Mouse (Mus musculus): ENCODE results near the gene Ufsp1.
A peak's percentile ranks its signal among the peaks of the same experiment; 100 is the strongest.
"Not testable (repeated sequence)": the region's sequence is repeated elsewhere in the genome, so short reads cannot be mapped to it uniquely, and the experiment has no call there.

Gene Ufsp1

DNA sequence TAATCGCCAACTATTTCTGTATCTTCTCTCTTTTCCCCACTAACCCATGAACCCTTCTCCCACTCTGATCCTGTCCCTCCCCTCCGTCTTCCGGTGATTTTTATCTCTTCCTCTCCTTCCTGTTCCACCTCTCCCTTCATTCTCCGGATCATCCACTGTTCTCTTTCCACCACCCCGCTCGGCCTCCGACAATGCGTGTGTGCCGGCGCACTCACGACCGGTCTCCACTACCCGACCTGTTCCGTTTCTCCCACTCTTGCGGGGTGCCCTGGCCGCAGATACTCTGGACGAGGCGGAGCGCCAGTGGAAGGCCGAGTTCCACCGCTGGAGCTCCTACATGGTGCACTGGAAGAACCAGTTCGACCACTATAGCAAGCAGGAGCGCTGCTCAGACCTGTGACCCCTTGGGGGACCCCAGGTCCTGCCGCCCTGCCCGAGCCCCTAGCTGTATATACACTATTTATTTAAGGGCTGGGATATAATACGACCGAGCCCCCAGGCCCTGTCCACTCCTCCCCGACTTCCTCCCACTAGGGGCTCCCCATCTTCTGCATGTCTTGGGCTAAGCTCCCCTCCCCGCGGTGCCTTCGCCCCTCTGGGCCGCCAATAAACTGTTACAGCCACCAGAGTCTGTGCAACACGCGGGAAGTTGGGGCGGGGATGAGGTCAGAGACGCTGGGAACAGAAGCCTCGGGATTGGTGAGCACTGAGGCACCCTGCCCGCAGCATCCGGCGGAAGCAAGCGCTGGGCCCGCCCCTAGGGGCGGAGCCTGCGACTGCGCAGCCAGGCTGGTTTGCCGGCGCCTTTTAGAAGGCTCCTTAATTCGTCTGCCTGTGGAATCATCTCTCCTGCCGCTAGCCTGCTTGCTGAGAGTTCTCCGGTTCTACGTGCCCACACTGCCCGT lies at the start of gene Ufsp1:
Gene Ufsp1, plus strand, starts transcription at position 791 of the 905 bp plus-strand sequence.
- peak; percentile 97 for DNase-seq (ENCODE audit: low spot score)

DNA sequence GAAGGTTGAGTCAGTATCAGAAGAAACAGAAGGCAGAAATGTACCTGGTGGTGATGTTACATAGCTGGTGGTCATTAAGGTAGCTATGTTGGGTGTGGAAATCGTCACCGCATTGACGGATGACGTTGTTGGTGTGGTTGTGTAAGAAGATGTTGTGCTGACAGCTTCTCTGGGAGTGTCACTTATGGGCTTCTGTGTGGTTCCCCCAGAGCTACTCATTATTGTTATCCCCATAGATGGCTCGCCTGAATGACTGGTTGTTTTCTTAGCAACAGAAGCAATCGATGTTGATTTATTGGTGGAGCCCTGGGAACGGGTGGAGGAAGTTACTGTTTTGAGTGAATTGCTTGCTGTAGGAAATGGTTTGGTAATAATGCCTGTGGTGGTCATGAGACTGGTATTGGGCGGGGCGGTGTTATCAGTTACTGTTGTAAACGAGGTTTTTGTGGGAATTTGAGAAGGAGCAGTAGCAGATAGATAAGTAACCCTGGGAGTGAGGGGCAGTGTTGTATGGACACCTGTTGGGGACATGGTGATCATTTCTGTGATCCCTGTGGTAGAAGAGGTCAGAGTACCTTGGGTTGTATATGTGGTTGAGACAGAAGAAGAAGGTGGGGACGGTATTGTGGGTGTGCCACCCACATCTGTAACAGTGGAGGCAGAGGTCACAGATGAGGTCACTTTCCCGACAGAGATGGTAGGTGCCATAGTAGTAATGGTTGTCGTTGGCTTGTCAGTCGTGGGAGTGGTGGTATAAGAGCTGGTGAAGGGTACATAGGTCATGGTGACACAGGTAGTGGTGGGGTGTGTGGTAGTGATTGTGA lies 30.3 kb upstream of the Ufsp1 start:
- no peak for DNase-seq (ENCODE audit: low spot score)

DNA sequence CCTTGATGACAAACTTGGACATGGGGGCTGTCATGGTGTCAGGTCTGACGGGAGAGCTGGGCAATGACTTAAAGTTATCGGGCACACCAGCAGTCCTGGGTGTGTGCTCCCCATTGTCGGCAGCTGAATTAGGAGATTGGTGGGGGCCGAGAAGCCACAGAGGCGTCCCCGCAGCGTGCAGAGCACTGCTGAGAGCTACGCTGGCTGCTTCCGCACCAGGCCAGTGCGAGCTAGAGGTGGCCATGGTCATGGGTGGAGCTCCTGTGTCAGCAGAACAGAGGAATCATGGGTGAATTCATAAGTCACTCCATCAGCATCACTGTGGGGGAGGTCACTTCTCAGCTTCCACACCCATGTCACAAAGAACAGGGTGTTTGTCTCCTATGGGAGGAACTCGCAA lies 29.6 kb upstream of the Ufsp1 start:
- no peak for DNase-seq (ENCODE audit: low spot score)

DNA sequence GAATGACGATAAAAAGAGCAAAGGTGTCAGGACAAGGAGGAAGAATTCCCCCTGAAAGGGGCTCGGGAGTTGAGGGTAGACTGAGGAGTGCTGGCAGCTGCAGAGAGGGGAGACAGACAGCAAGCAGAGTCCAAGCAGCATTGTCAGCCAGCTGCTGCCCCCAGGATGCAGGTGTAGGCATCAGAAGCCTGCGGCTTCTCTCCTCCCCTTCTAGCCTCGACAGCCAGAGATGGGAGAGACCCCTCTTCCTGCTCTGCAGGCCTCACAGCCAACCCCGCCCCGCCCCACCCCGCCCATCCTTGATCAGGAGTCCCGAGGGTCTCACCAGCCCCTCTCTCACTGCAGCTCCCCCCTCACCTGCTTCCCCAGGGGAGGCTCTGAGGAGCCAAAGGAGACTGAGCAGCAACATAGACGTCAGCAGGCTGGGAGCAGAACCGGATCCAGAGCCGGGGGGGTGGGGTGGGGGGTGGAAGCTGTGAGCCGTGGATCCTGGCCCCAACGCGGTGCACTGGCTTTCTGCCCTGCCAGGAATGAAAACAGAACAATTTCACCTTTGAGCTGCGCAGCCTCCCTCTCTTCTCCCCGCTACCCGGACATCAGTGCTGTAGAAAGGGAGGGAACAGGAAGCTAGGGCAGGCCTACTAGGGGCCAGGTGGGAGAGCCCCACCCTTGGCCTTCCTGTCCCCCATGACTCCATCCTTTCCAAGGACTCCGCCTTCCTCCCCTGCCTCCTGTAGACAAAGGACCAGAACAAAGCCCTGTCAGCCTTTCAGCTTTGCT lies 26.1 kb upstream of the Ufsp1 start:
- no peak for DNase-seq (ENCODE audit: low spot score)

DNA sequence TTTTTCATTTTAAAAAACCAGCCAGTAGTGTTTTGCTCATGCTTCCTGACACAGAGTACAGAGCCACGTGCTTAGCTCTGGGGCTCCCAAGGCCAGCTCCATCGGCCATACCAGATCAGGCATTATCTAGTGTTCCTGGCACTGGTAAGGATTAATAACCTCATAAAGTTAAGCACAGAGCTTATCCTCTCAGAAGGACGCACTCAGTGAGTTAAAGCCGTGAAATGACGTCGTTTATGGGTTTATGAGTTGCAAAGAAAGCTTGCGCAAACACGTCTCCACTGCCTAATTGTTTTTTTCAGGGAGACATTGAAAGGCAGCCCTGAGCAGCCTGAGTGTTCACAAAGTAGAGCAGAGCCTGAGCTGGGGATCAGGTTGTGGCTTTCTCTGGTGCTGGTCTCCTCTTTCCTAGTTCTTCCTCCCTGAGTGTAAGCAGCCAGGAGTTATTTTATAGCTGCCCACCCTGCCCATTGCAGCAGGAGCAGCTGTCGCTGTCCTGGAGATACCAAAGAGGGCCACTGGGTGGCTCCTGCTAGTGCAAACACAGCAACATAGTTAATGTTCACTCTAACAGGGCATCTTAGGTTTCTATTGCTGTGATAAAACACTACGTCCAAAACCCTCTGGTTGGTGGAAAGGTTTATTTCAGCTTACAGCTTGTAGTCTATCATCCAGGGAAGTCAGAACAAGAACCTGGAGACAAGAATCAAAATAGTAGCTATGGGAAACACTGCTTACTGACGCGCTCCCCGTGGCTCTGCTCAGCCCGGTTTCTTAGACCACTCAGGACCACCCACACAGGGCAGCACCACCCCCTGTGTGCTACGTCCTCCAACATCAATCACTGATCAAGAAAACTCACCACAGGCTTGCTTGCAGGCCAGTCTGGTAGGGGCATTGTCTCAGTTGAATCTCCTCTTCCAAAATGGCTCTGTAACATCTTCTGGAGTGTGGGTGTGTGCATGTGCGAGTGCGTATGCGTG lies 16.8 kb upstream of the Ufsp1 start:
- DNase-seq (ENCODE audit: low spot score): peak; percentile 66

DNA sequence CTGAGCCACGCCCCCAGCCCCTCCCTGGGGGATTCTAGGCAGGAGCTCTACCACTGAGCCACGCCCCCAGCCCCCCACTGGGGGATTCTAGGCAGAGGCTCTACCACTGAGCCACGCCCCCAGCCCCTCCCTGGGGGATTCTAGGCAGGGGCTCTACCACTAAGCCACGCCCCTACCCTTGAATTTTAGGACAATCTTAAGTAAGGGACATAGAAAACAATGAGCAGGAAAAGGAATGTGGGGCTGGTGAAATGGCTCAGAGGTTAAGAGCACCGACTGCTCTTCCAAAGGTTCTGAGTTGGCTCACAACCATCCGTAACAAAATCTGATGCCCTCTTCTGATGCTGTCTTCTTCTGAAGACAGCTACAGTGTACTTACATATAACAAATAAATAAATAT lies 10.0 kb upstream of the Ufsp1 start:
- DNase-seq (ENCODE audit: low spot score): not testable (repeated sequence)

DNA sequence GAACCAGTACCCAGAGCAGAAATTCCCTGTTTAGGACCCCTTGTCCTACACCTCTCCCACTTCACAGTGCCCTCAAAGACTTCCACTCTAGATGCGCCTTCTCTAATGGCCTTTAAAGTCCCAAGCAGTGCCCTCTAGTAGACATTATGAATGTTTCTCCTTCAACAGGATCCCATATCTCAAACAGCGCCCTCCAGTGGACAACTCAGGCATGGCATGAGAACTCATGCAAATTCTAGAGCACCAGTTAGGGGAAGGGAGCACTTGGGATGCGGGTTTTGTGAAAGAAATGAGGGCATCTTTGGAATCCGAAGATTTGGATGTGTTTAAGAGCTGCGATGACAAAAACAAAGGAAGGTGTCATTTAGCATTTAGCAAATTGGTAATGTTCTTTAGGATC lies 9.4 kb upstream of the Ufsp1 start:
- DNase-seq (ENCODE audit: low spot score): peak; percentile 63

DNA sequence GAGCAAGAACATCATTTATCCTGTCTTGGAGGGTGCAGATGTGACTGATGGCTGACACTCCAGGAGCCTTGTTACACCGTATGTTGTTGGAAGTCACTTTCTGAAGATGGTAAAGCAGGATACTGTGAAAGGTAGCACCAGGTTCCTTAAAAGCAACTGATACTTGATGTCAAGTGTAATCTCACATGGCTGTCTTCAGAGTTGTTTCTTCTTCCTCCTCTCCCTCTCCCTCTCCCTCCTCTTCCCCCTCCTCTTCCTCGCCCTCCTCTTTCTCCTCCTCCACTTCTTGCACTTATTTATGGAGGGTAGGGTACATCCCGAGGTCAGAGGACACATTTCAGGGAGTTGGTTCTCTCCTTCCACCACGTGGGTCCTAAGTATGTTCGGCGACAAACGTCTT lies 8.4 kb upstream of the Ufsp1 start:
- no peak for DNase-seq (ENCODE audit: low spot score)

DNA sequence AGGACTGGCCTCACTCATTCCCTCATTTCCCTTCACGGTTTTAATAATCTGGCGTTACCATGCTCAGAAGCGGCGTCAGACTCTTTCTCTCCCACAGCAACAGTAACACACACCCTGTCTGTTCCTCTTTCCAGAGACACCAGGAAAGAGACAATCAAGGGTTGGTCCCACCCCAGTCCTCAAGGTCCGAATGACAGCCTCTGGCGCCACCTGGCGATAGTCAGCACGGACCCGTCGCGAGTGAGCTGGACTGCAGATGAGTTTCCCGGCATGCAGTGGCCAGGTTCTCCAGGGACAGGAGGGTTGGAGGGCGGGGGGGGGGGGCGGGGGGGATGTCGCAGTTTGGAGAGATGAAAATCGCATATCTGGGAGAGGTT lies 7.8 kb upstream of the Ufsp1 start:
- DNase-seq (ENCODE audit: low spot score): peak; percentile 93

DNA sequence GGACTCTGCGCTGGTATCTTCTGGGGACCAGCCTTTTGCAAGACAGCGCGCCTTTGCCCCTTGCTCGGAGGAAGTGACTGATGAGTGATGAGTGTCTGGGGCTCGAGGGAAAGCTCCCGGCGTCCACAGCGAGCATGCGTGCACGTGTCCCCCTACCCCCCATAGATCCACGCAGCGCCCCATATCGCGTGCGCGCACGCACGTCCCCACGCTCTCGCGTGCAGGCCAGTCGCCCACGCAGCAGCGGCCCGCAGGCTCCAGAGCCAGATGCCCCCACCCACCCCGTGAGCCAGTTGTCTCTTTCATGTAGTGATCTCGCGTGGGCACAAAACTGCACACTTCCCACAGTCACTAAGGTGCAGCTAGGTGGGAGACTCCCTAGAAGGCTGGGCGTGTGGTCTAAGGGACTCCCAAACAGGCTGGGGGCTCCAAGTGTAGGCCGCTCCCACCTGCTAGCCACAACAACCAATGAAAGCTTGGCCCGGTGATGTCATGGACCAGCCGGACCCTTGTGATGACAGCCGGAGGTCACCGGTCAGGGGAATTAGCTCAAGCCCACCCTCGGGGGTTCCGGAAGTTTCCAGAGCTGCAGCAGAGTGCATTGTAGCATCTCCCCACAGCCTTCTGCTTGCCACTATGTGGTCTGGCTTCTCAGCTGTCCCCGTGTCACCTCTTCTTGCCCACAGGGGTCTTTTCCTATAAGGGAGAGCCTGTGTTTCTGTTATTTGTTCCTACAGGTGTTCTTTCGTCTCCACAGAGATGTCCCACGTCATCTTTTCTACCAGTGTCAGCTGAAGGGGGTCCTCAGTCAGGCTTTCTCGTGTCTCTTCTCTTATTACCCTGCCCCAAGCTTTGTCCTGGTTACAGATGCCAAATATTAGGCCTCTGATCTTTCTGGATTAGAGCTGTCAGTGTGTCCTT lies 7.1 kb upstream of the Ufsp1 start, which contains the start of gene Ache:
Gene Ache, plus strand, starts transcription at position 488 of the 921 bp plus-strand sequence.
- DNase-seq (ENCODE audit: low spot score): peak; percentile 74

DNA sequence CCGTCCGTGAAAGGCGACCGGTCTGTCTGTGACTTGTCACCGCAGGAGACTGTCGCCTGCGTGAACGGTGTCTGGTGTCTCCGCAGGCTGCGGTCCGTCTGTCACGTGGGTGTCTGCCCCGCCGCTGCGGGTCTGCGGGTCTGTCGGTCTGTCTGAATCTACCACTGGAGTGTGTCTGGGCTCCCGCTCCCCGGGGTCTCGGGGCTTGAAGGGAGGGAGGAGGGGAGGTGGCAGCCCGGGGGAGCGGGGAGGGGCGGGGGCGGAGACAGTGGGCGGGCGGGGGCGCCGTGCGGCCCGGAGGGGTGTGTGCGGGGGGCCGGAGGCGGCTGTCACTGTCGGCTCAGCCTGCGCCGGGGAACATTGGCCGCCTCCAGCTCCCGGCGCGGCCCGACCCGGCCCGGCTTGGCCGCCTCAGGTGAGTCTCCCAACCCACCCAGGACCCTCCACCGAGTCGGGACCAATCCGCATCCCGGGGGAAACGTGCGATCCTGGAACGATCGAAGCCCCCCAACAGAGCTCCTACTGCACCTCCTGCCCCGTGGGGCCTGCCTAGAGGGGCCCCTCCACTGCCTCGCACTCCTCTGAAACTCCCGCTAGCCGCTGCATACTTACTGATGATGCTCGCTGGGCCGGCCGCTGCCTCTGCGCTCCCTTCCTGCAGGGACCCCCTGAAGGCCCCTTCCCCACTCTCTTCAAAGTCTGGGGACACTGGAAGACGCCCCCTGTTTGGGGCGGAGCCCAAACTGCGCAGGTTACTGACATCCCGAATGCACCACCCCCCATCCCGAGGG lies 6.3 kb upstream of the Ufsp1 start:
- peak; percentile 43 for DNase-seq (ENCODE audit: low spot score)

DNA sequence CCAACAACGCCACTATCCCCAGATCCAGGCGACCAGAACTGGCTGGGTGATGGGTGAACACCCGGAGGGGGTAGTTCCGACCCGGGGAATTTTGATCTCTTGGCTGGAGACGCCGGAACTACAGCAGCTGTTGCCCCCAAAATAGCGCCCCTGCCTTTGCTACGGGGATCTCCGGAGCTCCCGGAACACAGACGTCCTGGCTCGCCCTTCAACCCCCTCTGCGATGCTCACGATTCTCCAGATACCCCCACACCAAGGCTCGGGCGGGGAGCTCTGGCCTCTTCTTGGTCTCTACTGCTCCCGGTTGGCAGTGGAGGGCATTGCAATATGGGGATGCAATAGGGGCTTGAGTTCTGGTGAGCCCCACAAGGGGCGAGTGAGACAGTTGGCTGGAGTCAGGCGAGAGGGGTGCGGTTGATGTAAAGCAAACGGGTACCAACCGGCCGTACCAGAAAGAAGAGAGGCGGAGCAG lies 5.4 kb upstream of the Ufsp1 start:
- DNase-seq (ENCODE audit: low spot score): peak; percentile 82

DNA sequence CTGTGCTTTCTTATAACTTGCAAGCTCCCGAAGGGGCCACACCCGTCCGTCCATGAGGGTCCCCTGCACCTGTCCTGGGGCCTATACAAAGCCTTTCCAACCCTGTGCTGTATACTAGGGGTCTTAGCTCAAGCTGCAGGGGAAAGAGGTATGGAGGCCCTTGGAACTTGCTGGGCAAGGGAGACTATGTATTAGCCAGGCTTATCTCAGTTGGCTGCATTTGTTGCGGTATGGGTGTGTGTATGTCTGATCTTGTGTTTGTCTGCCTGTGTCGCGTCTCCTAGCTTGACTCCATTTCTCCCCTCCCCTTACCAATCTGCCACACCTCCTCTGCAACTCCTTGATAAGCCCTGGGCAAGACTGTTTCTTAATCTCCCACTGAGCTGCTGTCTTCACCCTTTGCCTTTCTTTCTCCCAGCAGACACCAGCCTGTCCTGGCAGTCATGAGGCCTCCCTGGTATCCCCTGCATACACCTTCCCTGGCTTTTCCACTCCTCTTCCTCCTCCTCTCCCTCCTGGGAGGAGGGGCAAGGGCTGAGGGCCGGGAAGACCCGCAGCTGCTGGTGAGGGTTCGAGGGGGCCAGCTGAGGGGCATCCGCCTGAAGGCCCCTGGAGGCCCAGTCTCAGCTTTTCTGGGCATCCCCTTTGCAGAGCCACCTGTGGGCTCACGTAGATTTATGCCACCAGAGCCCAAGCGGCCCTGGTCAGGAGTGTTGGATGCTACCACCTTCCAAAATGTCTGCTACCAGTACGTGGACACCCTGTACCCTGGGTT lies 4.7 kb upstream of the Ufsp1 start:
- DNase-seq (ENCODE audit: low spot score): no peak

DNA sequence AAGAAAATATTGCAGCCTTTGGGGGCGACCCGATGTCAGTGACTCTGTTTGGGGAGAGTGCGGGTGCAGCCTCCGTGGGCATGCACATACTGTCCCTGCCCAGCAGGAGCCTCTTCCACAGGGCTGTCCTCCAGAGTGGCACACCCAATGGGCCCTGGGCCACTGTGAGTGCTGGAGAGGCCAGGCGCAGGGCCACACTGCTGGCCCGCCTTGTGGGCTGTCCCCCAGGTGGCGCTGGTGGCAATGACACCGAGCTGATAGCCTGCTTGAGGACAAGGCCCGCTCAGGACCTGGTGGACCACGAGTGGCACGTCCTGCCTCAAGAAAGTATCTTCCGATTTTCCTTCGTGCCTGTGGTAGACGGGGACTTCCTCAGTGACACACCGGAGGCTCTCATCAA lies 3.8 kb upstream of the Ufsp1 start:
- DNase-seq (ENCODE audit: low spot score): peak; percentile 65

DNA sequence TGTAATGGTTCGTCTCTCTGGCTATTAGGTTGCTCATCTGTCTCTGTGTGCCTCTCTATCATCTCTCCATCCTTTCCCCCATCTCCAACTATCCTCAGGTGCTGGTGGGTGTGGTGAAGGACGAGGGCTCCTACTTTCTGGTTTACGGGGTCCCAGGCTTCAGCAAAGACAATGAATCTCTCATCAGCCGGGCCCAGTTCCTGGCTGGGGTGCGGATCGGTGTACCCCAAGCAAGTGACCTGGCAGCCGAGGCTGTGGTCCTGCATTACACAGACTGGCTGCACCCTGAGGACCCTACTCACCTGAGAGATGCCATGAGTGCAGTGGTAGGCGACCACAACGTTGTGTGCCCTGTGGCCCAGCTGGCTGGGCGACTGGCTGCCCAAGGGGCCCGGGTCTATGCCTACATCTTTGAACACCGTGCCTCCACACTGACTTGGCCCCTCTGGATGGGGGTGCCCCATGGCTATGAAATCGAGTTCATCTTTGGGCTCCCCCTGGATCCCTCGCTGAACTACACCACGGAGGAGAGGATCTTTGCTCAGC lies 3.0 kb upstream of the Ufsp1 start:
- DNase-seq (ENCODE audit: low spot score): no peak

DNA sequence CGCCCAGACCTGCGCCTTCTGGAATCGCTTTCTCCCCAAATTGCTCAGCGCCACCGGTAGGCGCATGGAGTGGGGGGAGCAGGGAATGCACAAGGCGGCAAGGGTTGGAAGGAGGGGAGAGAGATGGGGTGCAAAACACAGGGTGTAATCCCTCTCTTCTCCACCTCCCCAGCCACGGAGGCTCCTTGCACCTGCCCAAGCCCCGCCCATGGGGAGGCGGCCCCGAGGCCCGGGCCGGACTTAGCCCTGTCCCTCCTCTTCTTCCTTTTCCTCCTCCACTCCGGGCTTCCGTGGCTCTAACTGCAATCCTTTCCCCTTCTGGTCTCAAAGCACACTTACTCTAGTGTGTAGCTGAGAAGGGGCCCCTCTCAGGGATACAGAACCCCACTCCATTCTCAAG lies 1.1 kb upstream of the Ufsp1 start:
- peak; percentile 54 for DNase-seq (ENCODE audit: low spot score)

DNA sequence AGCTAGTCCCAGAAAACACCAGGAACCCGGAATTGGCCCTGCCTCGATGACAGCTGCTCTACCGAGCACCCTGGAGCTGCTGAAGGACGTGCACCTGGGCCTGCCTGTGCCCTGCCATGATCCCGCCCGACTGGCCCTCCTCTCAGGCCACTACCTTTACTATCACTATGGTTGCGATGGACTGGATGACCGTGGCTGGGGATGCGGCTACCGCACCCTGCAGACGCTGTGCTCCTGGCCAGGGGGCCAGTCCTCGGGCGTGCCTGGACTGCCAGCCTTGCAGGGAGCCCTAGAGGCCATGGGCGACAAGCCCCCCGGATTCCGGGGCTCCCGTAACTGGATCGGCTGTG lies 290 bp downstream of the Ufsp1 start:
- DNase-seq (ENCODE audit: low spot score): no peak

DNA sequence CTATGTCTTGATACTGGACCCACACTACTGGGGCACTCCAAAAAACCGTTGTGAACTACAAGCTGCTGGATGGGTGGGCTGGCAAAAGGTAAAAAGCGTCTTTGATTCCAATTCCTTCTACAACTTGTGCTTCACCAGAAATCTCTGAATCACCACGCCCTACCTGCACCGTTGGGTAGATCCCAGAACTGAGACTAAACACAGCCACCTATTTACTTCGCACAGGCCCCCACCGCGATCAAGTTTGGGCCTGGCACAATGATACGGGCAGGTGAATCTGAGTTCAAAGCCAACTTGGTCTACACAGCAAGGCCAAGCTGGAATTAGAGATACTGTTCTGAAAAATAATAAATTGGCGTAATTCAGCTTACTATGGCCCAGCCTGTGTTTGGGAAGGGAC lies 867 bp downstream of the Ufsp1 start:
- DNase-seq (ENCODE audit: low spot score): no peak

Measured in retina, embryonic 14.5 days (tissue).